ENCODE assay signal across 15 mouse cellular contexts in genomic region chr3:84474981-84475775, GRCm38 (mm10).
"Had no signal": no experiment of that assay in that cellular context is flagged by ENCODE, and none has a peak within 500 bp of the region (broad histone marks: within the 10 kb centered on the region; RNA-seq: fewer than 3 reads in every experiment).

No protein-coding gene starts in this region.

- H3K27ac ChIP-seq: intestine, embryonic 15.5 days; left cerebral cortex, adult 2 months; limb, embryonic 10.5 days; macrophage; midbrain, embryonic 15.5 days; neural tube, embryonic 13.5 days had no signal

- ATAC-seq: intestine, embryonic 15.5 days; midbrain, embryonic 15.5 days had no signal

- DNase-seq: kidney, adult 18-20 months; kidney, postnatal 14 days; lung, adult 2 months; lung, postnatal 10 days; retina, postnatal 1 day; right cerebral cortex, postnatal 4 days; spleen, adult 18-20 months had no signal

- H3K4me3 ChIP-seq: intestine, embryonic 15.5 days; left cerebral cortex, adult 2 months; limb, embryonic 10.5 days; megakaryocyte, embryonic 14.5 days; midbrain, embryonic 15.5 days; neural tube, embryonic 13.5 days had no signal

- H3K9me3 ChIP-seq: intestine, embryonic 15.5 days; limb, embryonic 10.5 days; midbrain, embryonic 15.5 days; neural tube, embryonic 13.5 days had no signal

- H3K36me3 ChIP-seq: intestine, embryonic 15.5 days; limb, embryonic 10.5 days; midbrain, embryonic 15.5 days; neural tube, embryonic 13.5 days had no signal

- H3K9ac ChIP-seq: intestine, embryonic 15.5 days; midbrain, embryonic 15.5 days; neural tube, embryonic 13.5 days had no signal

- H3K4me2 ChIP-seq: intestine, embryonic 15.5 days; midbrain, embryonic 11.5 days; midbrain, embryonic 15.5 days; neural tube, embryonic 13.5 days had no signal
